Mouse (Mus musculus) liver, adult 2 months (tissue): Measurements from ENCODE around the gene Vav3. TPM values are rescaled to one million over a fixed set of nuclear protein-coding genes. Genes with fewer than 3 reads are reported as not detected.

Source experiments
- DNase-seq: peaks from one replicate; pipeline ENCODE4 v3.0.0-alpha.2; 2011; ENCODE audit warnings: low read depth, low spot score; ENCODE audit errors: extremely low read depth
- H3K27ac ChIP-seq: fragments of 200-500 bp; replicated peaks from 2 replicates; pipeline ENCODE4 v1.5.1; 2012; ENCODE audit warnings: low read depth, mild to moderate bottlenecking, control low read depth, inconsistent platforms, low read length; ENCODE audit not compliant: insufficient read depth
- H3K27me3 ChIP-seq: fragments of 200-500 bp; 2 replicates; pipeline ENCODE4 v1.6.1; 2012; ENCODE audit warnings: mild to moderate bottlenecking, moderate library complexity, low read length, inconsistent platforms; ENCODE audit not compliant: control insufficient read depth, insufficient read depth
- H3K36me3 ChIP-seq: fragments of 200-500 bp; 2 replicates; pipeline ENCODE4 v1.6.1; 2012; ENCODE audit warnings: low read length, inconsistent platforms; ENCODE audit not compliant: control insufficient read depth, insufficient read depth
- H3K4me1 ChIP-seq: fragments of 200-500 bp; 2 replicates; pipeline ENCODE4 v1.6.1; 2011; ENCODE audit warnings: low read length; ENCODE audit not compliant: control insufficient read depth, insufficient read depth
- H3K4me3 ChIP-seq: fragments of 200-500 bp; 2 replicates; pipeline ENCODE4 v1.5.1; 2011; ENCODE audit warnings: low read depth, mild to moderate bottlenecking, control low read depth, low read length, moderate library complexity; ENCODE audit not compliant: insufficient read depth
- H3K79me2 ChIP-seq: fragments of 200-500 bp; 2 replicates; pipeline ENCODE4 v1.6.1; 2012; ENCODE audit warnings: inconsistent platforms, mild to moderate bottlenecking, low read length, moderate library complexity; ENCODE audit not compliant: control insufficient read depth, insufficient read depth
- H3K9ac ChIP-seq: fragments of 200-500 bp; 2 replicates; pipeline ENCODE4 v1.6.1; 2012; ENCODE audit warnings: low read depth, mild to moderate bottlenecking, control low read depth, inconsistent platforms, low read length
- CTCF ChIP-seq: fragments of 200-500 bp; IDR thresholded peaks from 2 replicates; pipeline ENCODE4 v1.5.1; 2011; ENCODE audit warnings: low read depth, low read length, control low read depth
- POLR2A ChIP-seq: fragments of 200-500 bp; IDR thresholded peaks from 2 replicates; pipeline ENCODE4 v1.6.1; 2011; ENCODE audit warnings: low read length, control low read depth; ENCODE audit not compliant: insufficient read depth; ENCODE audit errors: extremely low read depth
- WGBS: fragments of 180-500 bp; shearing (Covaris S2); methylation state at CpG from one replicate; pipeline ENCODE4 v1.1.7; 2018; 5-methylcytosine and 5-hydroxymethylcytosine counted together
- polyA plus RNA-seq: library from polyadenylated mRNA; depleted of rRNA; stranded (reverse); fragments of >200 nt; gene quantifications from 2 replicates; pipeline ENCODE4 v1.2.3, GENCODE M21; 2012
- total RNA-seq: library from RNA; depleted of rRNA; stranded (reverse); fragments of >200 nt; gene quantifications from 2 replicates; pipeline ENCODE4 v1.2.3, GENCODE M21; 2014

Gene Vav3
- total and polyA plus RNA-seq, 2 experiments: 0.29 to 3.0 TPM

DNA sequence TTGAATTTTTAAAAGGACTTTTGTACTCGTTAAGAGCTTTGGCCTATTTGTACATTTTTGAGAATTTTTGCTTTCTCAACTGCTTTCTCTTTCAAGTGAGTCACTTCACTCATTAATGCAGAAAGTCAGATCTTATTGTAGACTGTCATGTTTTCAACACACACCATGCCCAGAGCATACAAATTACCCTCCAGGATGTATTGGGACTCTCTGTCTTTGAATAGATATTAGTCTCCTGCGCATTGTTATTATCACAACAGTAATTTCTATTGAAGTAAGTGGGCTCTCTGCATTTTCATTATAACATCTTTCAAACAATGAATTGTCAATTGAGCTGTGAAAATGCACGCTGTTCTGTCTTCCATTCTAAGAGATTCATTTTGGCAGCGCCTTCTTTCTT, 295.6 kb downstream of the Vav3 start:
- Histone ChIP-seq H3K9ac (no peak overlapping the region), H3K79me2 (no peaks in the 10 kb centered on the region), H3K4me3 (no peak overlapping the region), H3K27ac (no peak overlapping the region), H3K27me3 (no peaks in the 10 kb centered on the region), H3K36me3 (no peaks in the 10 kb centered on the region), H3K4me1 (no peaks in the 10 kb centered on the region)
- no peak for DNase-seq
- TF ChIP-seq CTCF (no peak), POLR2A (no peak)
- 83% methylated on average over 4 of the region's 4 CpGs for WGBS

DNA sequence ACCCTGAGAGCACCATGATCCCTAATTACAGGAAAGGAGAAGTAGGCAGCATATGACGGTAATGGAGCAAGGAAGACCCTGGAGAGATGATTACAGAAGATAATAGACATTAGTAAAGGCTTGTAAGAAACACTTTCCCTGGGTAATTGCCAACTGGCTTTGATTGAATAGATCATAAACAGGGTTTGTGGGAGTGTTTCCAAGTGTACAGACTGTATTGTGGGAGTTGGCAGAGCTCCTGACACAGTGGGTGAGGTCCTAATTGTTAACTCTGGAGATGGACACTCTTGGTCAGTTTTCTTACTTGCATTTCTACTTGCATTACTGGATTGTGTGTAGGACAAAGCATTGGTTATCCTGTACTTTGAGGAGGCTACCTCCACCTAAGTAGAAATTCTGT, 298.9 kb downstream of the Vav3 start:
- Histone ChIP-seq H3K4me3 (no peak overlapping the region), H3K79me2 (no peaks in the 10 kb centered on the region), H3K4me1 (no peaks in the 10 kb centered on the region), H3K9ac (no peak overlapping the region), H3K36me3 (no peaks in the 10 kb centered on the region), H3K27me3 (no peaks in the 10 kb centered on the region), H3K27ac (no peak overlapping the region)
- TF ChIP-seq POLR2A (no peak), CTCF (no peak)
- DNase-seq: no peak
- 71% methylated on average over 1 of the region's 1 CpGs for WGBS

DNA sequence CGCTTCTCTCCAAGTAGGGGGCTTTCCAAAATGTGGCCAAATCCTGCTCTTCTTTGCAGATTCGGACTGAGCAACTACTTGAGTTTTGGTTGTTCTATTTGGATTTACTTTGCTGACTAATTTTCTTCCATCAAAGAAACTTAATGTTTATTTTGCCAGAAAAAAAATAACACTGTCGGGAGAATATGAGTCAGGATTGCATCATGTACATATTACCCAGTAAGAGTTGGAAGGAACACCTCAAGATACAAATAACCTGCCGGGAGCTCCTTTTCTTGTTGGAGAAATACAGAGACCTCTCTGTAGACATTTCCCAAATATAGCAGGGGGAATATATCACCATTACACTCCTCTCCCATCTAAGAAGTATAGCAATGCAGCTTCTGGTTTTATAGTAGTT, 300.3 kb downstream of the Vav3 start:
- no peak overlapping the region for H3K9ac ChIP-seq
- H3K4me1 ChIP-seq: no peaks in the 10 kb centered on the region
- no peak overlapping the region for H3K27ac ChIP-seq
- no peak for DNase-seq
- 81% methylated on average over 4 of the region's 4 CpGs for WGBS
- H3K4me3 ChIP-seq: no peak overlapping the region
- H3K27me3 ChIP-seq: no peaks in the 10 kb centered on the region
- H3K36me3 ChIP-seq: no peaks in the 10 kb centered on the region
- H3K79me2 ChIP-seq: no peaks in the 10 kb centered on the region
- TF ChIP-seq POLR2A (no peak), CTCF (no peak)

DNA sequence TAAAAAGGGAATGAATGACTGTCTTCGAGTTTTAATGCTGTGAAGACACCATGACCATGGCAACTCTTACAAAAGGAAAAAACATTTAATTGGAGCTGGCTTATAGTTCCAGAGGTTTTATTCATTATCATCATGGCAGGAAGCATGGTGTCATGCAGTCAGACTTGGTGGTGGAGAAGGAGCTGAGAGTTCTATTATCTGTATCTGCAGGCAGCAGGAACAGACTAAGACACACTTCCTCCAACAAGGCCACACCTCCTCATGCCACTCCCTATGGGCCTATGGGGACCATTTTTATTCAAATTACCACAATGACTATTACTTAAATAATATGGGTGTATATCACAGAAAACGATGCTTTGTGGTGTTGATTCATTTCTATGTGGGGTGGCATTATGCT, 307.8 kb downstream of the Vav3 start:
- Histone ChIP-seq H3K9ac (no peak overlapping the region), H3K27me3 (no peaks in the 10 kb centered on the region), H3K4me3 (no peak overlapping the region), H3K4me1 (no peaks in the 10 kb centered on the region), H3K79me2 (no peaks in the 10 kb centered on the region), H3K36me3 (no peaks in the 10 kb centered on the region), H3K27ac (no peak overlapping the region)
- WGBS: 76% methylated on average over 2 of the region's 2 CpGs
- TF ChIP-seq CTCF (no peak), POLR2A (no peak)
- no peak for DNase-seq

DNA sequence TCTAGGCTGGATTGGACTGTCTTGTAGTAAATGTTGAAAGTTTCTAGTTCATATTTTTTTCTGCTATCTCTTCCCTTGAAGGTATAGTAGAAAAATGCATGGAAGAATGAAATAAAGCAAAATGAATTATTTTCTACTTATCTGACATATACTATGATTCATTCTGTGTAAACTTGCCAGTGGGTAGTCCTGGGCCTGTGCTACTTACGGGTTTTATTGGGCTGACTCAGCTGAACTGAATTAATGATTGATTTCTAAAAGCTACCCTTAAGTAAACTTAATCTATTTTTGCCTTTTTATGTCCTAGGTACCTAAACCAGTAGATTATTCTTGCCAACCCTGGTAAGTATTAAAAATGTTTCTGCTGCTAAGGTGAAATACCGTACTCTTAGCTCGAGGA, 311.0 kb downstream of the Vav3 start:
- Histone ChIP-seq H3K79me2 (no peaks in the 10 kb centered on the region), H3K36me3 (no peaks in the 10 kb centered on the region), H3K4me1 (no peaks in the 10 kb centered on the region), H3K4me3 (no peak overlapping the region), H3K9ac (no peak overlapping the region), H3K27ac (no peak overlapping the region), H3K27me3 (no peaks in the 10 kb centered on the region)
- WGBS: 79% methylated on average over 3 of the region's 3 CpGs
- no peak for DNase-seq
- TF ChIP-seq CTCF (no peak), POLR2A (no peak)

DNA sequence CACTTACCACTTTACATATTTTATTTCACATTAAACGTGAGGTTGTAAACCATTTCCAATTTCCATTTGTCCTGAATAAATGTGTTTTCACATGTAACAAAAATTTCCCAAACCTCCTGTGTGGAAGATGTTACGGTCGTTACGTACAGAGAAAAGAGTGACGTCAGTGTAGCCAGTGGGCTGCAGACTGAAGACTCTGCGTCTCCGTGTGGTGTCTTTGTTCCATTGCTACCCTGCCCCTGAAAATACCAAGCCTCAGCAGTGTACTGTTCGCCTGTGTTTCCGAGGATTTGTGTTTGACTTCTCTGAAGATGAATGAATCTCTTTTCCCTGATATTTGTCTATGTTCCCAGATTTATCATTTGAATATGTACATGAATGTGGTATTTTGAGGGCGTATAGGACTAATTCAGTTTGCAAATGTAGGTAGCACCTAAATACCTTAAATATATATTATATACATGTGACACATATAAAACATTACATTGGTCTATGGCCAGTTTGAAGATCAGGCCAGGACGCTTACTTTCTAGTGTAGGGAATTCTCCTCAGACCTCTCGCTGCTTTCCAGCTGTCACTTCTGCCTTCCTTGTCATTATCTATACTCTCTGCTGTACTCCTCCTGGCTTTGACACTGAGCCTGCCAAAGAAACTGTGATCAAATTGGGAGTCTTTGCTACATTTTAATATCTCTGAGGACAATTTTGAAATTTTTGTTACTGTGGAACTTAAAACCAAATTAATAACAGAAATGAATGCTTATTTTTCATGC, 312.6 kb downstream of the Vav3 start:
- H3K9ac ChIP-seq: no peak overlapping the region
- H3K79me2 ChIP-seq: no peaks in the 10 kb centered on the region
- no peak overlapping the region for H3K4me3 ChIP-seq
- H3K4me1 ChIP-seq: no peaks in the 10 kb centered on the region
- 87% methylated on average over 12 of the region's 12 CpGs for WGBS
- no peak for DNase-seq
- no peaks in the 10 kb centered on the region for H3K27me3 ChIP-seq
- H3K36me3 ChIP-seq: no peaks in the 10 kb centered on the region
- TF ChIP-seq POLR2A (no peak), CTCF (no peak)
- no peak overlapping the region for H3K27ac ChIP-seq
